Mouse (Mus musculus) myocyte (in vitro differentiated cells): ENCODE results near the gene Txndc2. TPM values are rescaled to one million over a fixed set of nuclear protein-coding genes. Genes with fewer than 3 reads are reported as not detected.

Source experiments
- H3K27me3 ChIP-seq: one replicate; pipeline ENCODE4 v1.6.1; 2011; ENCODE audit not compliant: control insufficient read depth, insufficient read depth, insufficient read length
- H3K36me3 ChIP-seq: one replicate; pipeline ENCODE4 v1.6.1; 2011; ENCODE audit not compliant: control insufficient read depth, insufficient read depth
- H3K4me2 ChIP-seq: one replicate; pipeline ENCODE4 v1.6.1; 2011; ENCODE audit warnings: low read depth, control low read depth
- H3K4me3 ChIP-seq: one replicate; pipeline ENCODE4 v1.5.1; 2011; ENCODE audit warnings: mild to moderate bottlenecking, control low read depth, moderate library complexity
- H3K79me2 ChIP-seq: one replicate; pipeline ENCODE4 v1.6.1; 2011; ENCODE audit not compliant: control insufficient read depth, insufficient read depth
- H3ac ChIP-seq: one replicate; pipeline ENCODE4 v1.6.1; 2011; ENCODE audit not compliant: control insufficient read depth, insufficient read length
- CEBPB ChIP-seq: IDR thresholded peaks from 2 replicates; pipeline ENCODE4 v1.6.1; 2011; ENCODE audit warnings: mild to moderate bottlenecking, moderate library complexity; ENCODE audit not compliant: poor library complexity, insufficient read depth, severe bottlenecking
- E2F4 ChIP-seq: IDR thresholded peaks from one replicate; pipeline ENCODE4 v1.6.1; 2011; ENCODE audit warnings: mild to moderate bottlenecking, control low read depth, moderate library complexity; ENCODE audit not compliant: insufficient read depth
- MAX ChIP-seq: IDR thresholded peaks from one replicate; pipeline ENCODE4 v1.6.1; 2011; ENCODE audit warnings: low read depth, mild to moderate bottlenecking, control low read depth
- MYOD1 ChIP-seq, 3 experiments: IDR thresholded peaks; one replicate each; pipeline ENCODE4 v1.6.1; 2011; ENCODE audit warnings: control low read depth in 2 of 3, low read depth in 2 of 3, mild to moderate bottlenecking in 2 of 3, moderate library complexity in 1 of 3; ENCODE audit not compliant: insufficient read length in 2 of 3, control insufficient read depth in 1 of 3
- MYOG ChIP-seq, 3 experiments: IDR thresholded peaks; one replicate each; pipeline ENCODE4 v1.6.1; 2011; ENCODE audit warnings: control low read depth in 2 of 3, low read depth in 2 of 3, mild to moderate bottlenecking in 2 of 3; ENCODE audit not compliant: insufficient read length in 2 of 3, control insufficient read depth in 1 of 3, insufficient read depth in 1 of 3
- POLR2A ChIP-seq: IDR thresholded peaks from one replicate; pipeline ENCODE4 v1.6.1; 2011; ENCODE audit warnings: low read depth, mild to moderate bottlenecking, control low read depth, moderate library complexity; ENCODE audit not compliant: insufficient read length
- POLR2AphosphoS2 ChIP-seq: IDR thresholded peaks from one replicate; pipeline ENCODE4 v1.6.1; 2011; ENCODE audit warnings: low read depth, control low read depth; ENCODE audit not compliant: insufficient read length
- REST ChIP-seq: IDR thresholded peaks from one replicate; pipeline ENCODE4 v1.6.1; 2011; ENCODE audit warnings: mild to moderate bottlenecking, control low read depth, moderate library complexity; ENCODE audit not compliant: insufficient read depth, insufficient read length
- SRF ChIP-seq: IDR thresholded peaks from one replicate; pipeline ENCODE4 v1.6.1; 2011; ENCODE audit warnings: low read depth; ENCODE audit not compliant: control insufficient read depth, insufficient read length
- TCF12 ChIP-seq: IDR thresholded peaks from one replicate; pipeline ENCODE4 v1.6.1; 2011; ENCODE audit warnings: mild to moderate bottlenecking, control low read depth; ENCODE audit not compliant: poor library complexity, insufficient read depth, severe bottlenecking
- TCF3 ChIP-seq: IDR thresholded peaks from one replicate; pipeline ENCODE4 v1.6.1; 2011; ENCODE audit warnings: low read depth, control low read depth; ENCODE audit not compliant: insufficient read length
- USF1 ChIP-seq: IDR thresholded peaks from one replicate; pipeline ENCODE4 v1.6.1; 2011; ENCODE audit warnings: low read depth, mild to moderate bottlenecking, control low read depth, moderate library complexity
- polyA plus RNA-seq: library from polyadenylated mRNA; unstranded; fragments of >200 nt; fragmentation: generic; extraction: Trizol; gene quantifications from one replicate; pipeline ENCODE4 v1.2.1, GENCODE M21; 2012; ENCODE audit warnings: missing spikeins

The Txndc2 gene
- polyA plus RNA-seq, 1 experiment: 0.04 TPM

DNA sequence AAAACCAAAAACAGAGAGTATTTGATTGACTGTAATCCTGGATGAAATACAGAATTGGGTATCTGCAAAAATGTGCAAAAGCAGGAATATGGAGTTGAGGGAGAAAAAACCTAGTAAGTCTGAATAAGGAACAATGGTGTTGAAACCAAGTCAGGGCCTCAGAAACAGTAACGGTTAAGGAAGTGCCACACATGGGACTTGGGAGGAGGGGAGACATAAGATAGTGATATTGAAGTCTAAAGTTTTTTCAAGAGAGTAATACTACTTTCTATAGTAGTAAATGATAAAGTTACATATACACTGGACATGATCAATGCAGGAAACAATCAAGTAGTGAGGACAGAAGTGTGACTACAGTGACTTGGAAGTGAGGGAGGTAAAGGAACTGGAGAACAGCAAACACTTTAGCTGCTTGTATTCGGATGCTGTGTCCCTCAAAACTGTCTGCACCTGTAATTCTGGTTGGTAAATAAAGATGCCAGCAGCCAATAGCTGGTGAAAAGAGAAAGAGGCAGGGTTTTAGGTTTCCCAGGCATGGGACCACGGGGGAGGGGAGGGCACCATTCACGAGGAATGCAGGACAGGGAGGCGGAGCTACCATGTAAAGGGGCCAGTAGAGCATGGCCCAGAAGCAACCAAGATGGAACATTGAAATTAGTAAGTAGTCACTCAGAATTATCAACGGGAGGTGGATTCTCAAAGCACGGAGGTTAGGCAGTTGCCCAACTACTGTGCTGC is 34.2 kb downstream of the Txndc2 start:
- no peak overlapping the region for H3ac ChIP-seq
- peaks cover 99% of the 10 kb centered on the region for H3K79me2 ChIP-seq
- H3K4me3 ChIP-seq: no peak overlapping the region
- no peaks in the 10 kb centered on the region for H3K27me3 ChIP-seq
- no peaks in the 10 kb centered on the region for H3K36me3 ChIP-seq
- H3K4me2 ChIP-seq: no peak overlapping the region
- no peak for TF ChIP-seq TCF12
- no peak for TF ChIP-seq MAX
- TF ChIP-seq TCF3: no peak
- no peak for TF ChIP-seq POLR2A
- no peak for TF ChIP-seq SRF
- no peak for TF ChIP-seq USF1
- TF ChIP-seq POLR2AphosphoS2: no peak
- TF ChIP-seq REST: no peak
- TF ChIP-seq E2F4: no peak
- no peak for TF ChIP-seq MYOD1 (IDR thresholded peaks at IDR 0.05; ENCODE audit: control insufficient read depth in 1 of 3, insufficient read length in 2 of 3, low read depth in 2 of 3)
- TF ChIP-seq CEBPB: no peak

DNA sequence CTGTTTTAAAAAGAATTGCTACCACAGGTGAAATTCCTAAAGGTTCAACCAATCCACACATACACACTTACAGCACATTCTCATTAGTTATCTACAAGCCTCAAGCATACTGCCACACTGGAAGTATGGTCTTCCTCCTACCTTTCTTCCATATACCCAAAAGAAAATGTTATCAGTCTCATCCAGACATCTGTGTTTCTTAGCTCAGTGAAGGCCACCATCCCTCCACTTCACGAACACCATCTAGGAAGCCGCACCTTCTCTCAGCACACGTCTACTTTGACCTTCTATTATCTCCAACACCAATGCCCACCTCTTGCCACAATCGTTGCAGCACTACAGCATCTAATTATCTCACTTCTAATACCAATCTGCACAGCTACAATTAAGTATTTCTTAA is 36.0 kb downstream of the Txndc2 start:
- peaks cover 100% of the 10 kb centered on the region for H3K79me2 ChIP-seq
- H3K36me3 ChIP-seq: no peaks in the 10 kb centered on the region
- H3ac ChIP-seq: no peak overlapping the region
- no peak for TF ChIP-seq TCF12
- no peak for TF ChIP-seq MYOD1 (IDR thresholded peaks at IDR 0.05; ENCODE audit: control insufficient read depth in 1 of 3, insufficient read length in 2 of 3, low read depth in 2 of 3)
- no peak for TF ChIP-seq E2F4
- TF ChIP-seq SRF: no peak
- TF ChIP-seq MAX: no peak
- H3K27me3 ChIP-seq: no peaks in the 10 kb centered on the region
- H3K4me3 ChIP-seq: no peak overlapping the region
- H3K4me2 ChIP-seq: no peak overlapping the region

DNA sequence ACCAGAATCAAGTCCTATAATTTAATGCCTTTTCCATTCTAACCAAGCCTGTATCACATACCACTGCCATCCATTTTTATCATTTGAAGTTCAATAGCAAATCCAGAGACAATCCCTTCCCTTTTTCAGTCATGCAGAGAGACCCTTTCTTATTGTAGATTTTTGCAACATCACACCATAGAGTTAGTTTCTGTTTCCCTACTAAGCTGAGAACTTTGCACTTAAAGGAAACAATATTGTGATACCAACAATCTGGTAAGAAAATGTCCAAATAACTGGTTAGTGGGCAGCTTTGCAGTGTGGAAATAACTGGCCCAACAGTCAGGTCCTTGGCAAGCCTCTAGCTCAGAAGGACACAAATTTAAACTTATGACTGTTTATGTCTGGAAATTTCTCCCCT is 37.1 kb downstream of the Txndc2 start:
- no peaks in the 10 kb centered on the region for H3K36me3 ChIP-seq
- H3ac ChIP-seq: no peak overlapping the region
- TF ChIP-seq TCF12 (no peak), TCF3 (no peak), SRF (no peak), USF1 (no peak), POLR2A (no peak), MYOD1 (IDR thresholded peaks at IDR 0.05; ENCODE audit: control insufficient read depth in 1 of 3, insufficient read length in 2 of 3, low read depth in 2 of 3) (no peak), MYOG (IDR thresholded peaks at IDR 0.05; ENCODE audit: control insufficient read depth in 1 of 3, insufficient read depth in 1 of 3, insufficient read length in 2 of 3, low read depth in 2 of 3) (no peak), REST (no peak), CEBPB (no peak), E2F4 (no peak), MAX (no peak), POLR2AphosphoS2 (no peak)
- no peak overlapping the region for H3K4me3 ChIP-seq
- H3K79me2 ChIP-seq: peaks cover 100% of the 10 kb centered on the region
- peak overlapping the region; percentile 3 for H3K4me2 ChIP-seq
- no peaks in the 10 kb centered on the region for H3K27me3 ChIP-seq

DNA sequence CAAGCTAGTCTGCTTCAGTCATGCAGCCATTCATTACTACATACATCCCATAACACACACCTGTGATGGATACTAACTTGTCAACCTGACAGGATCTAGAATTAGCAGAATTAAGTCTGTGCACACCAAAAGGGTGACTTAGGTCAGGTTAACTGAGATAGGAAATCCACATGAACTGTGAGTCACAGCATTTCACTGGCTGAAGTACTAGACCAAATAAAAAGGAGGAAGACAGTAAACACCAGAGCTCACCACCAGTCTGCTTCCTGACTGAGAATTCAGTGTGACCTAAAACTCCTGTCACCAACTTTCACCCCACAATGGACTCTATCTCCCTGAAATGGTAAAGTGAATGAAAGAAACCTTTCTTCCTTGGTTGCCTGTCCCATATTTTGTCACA is 37.7 kb downstream of the Txndc2 start:
- no peak overlapping the region for H3K4me3 ChIP-seq
- H3K36me3 ChIP-seq: no peaks in the 10 kb centered on the region
- TF ChIP-seq POLR2A: no peak
- no peak overlapping the region for H3ac ChIP-seq
- peaks cover 100% of the 10 kb centered on the region for H3K79me2 ChIP-seq
- no peaks in the 10 kb centered on the region for H3K27me3 ChIP-seq
- H3K4me2 ChIP-seq: peak overlapping the region; percentile 36

DNA sequence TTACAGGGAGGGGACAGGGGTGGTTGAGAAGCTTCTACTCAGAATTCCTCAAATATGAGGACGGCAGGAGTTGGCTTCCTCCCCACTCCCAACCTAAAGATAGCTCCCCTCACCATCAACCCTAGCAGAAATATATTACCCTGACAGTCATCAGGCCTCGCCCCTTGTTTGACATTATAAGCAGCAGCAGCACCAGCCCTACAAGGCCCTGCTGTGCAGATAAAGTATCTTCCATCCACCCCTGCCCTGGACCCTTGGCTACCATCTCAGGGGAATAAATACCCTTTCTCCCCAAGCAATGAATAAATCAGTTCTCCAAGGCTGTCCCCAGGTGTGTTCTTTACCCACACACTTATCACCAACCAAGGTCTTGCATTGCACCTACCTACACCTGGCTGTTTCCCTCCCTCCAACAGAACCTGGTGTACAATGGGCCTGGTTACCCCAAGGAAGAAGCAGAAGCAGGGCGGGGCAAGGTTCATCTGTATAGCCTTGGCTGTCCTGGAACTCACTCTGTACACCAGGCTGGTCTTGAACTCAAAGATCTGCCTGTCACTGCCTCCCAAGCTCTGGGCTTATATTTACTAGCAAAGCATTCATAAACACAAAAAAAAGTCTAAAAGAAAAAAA is 44.0 kb downstream of the Txndc2 start:
- Histone ChIP-seq H3K4me2 (peak overlapping the region; percentile 27), H3K36me3 (no peaks in the 10 kb centered on the region), H3K27me3 (no peaks in the 10 kb centered on the region), H3K79me2 (peaks cover 100% of the 10 kb centered on the region), H3K4me3 (no peak overlapping the region), H3ac (no peak overlapping the region)
- no peak for TF ChIP-seq MYOD1 (IDR thresholded peaks at IDR 0.05; ENCODE audit: control insufficient read depth in 1 of 3, insufficient read length in 2 of 3, low read depth in 2 of 3)
- TF ChIP-seq CEBPB: no peak
- TF ChIP-seq POLR2AphosphoS2: no peak
- no peak for TF ChIP-seq USF1
- no peak for TF ChIP-seq POLR2A
